16 mouse cellular contexts compared by ENCODE assay signal in the genomic region with DNA sequence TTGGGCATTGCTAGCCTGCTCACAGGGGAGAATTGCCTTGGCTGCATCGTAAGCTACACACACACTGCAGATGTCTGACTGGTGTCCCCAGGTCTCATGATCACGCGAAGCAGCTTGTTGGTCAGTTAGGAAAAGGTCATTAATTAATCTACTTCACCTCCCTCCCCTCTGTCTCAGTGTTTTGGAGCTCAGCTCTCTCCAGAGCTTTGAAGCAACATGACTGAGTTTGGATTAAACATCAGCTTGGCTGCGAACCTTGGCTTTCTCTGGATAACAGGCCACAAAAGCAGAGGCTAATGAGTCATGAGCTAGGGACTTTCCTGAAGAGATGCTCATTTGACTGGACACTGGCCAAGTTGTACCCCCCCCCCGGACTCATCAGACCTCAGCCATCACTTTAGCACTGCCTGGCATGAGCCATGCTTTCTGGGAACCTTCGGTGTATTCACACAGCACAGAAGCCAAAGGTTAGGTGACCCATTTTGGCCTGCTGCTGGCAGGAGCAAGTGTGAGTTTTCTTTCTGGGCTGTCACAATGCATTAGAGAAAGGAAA. TPM values are rescaled to one million over a fixed set of nuclear protein-coding genes. Genes with fewer than 3 reads are reported as not detected.
DNase-seq lines count a peak whose midpoint lies in the region; ATAC-seq and TF ChIP-seq lines count a peak whose summit lies in the region.
"Not testable (repeated sequence)": the region's sequence is repeated elsewhere in the genome, so short reads cannot be mapped to it uniquely, and the experiment has no call there.
"Had no signal": no experiment of that assay in that cellular context is flagged by ENCODE, and none has a peak within 500 bp of the region (broad histone marks: within the 10 kb centered on the region; RNA-seq: fewer than 3 reads in every experiment).

No protein-coding gene starts in this region.

- H3K9me3 ChIP-seq in kidney, embryonic 16.5 days (ENCODE audit: low read length); lung, postnatal 0 days (ENCODE audit: low read length): not testable (repeated sequence)

- not testable (repeated sequence) for H3K4me2 ChIP-seq in kidney, embryonic 16.5 days (replicated peaks; ENCODE audit: low read depth, low read length); lung, postnatal 0 days (replicated peaks; ENCODE audit: low read depth, low read length)

- H3K9ac ChIP-seq in kidney, embryonic 16.5 days (replicated peaks; ENCODE audit: low read length); lung, postnatal 0 days (replicated peaks; ENCODE audit: low read depth): not testable (repeated sequence)

- not testable (repeated sequence) for TF ChIP-seq CTCF in lung, postnatal 0 days (IDR thresholded peaks at IDR 0.05)

- H3K4me1 ChIP-seq in kidney, embryonic 16.5 days (ENCODE audit: insufficient read depth, low read length); lung, postnatal 0 days (ENCODE audit: insufficient read depth, low read depth, low read length): not testable (repeated sequence)

- H3K27me3 ChIP-seq in kidney, embryonic 16.5 days (ENCODE audit: insufficient read depth, low read length); lung, postnatal 0 days (replicated peaks; ENCODE audit: insufficient read depth, low read length): not testable (repeated sequence)

- ATAC-seq in kidney, embryonic 16.5 days (ENCODE audit: low FRiP score, low TSS enrichment), result peak; percentile 75
- ATAC-seq in lung, postnatal 0 days, result peak; percentile 52

- DNase-seq in 3T3-L1 (ENCODE audit: low read depth, low spot score) (peak; percentile 63), NIH3T3 (ENCODE audit: low read depth) (peak; percentile 67)
- peak; percentile 60 for DNase-seq in heart, adult 11 months
- peak; percentile 32 for DNase-seq in kidney, adult 9 months
- DNase-seq in lung, postnatal 0 days (ENCODE audit: low spot score), result peak; percentile 4

- H3K27ac ChIP-seq in kidney, embryonic 16.5 days (ENCODE audit: low read length); lung, postnatal 0 days (ENCODE audit: low read length): not testable (repeated sequence)

- WGBS in kidney, embryonic 16.5 days, result 80% methylated on average over 3 of the region's 6 CpGs
- WGBS in lung, postnatal 0 days, result 50% methylated on average over 3 of the region's 6 CpGs

- TF ChIP-seq EP300 in lung, postnatal 0 days (IDR thresholded peaks at IDR 0.05), result not testable (repeated sequence)

- not testable (repeated sequence) for H3K4me3 ChIP-seq in kidney, embryonic 16.5 days (ENCODE audit: low read length); lung, postnatal 0 days (ENCODE audit: low read depth, low read length)

- H3K36me3 ChIP-seq in kidney, embryonic 16.5 days (ENCODE audit: insufficient read depth, low read length); lung, postnatal 0 days (ENCODE audit: insufficient read depth, low read length): not testable (repeated sequence)

RNA-seq across cellular contexts. Expression of a gene that starts 5.3 kb away (rescaled TPM):
- 0.33 TPM in 1 of 2 replicates, not detected in the other for polyA plus RNA-seq in kidney, embryonic 16.5 days (2015; fragmentation: Nextera tagmentation; extraction: Ambion mirVana)
- polyA plus RNA-seq in lung, postnatal 0 days (2015; fragmentation: Nextera tagmentation; extraction: Ambion mirVana), result not detected in 2 replicates
- polyA plus RNA-seq: embryonic facial prominence, embryonic 11.5 days; embryonic facial prominence, embryonic 14.5 days; forebrain, embryonic 11.5 days; forebrain, embryonic 14.5 days; heart, embryonic 12.5 days; heart, embryonic 15.5 days; hindbrain, embryonic 10.5 days; hindbrain, embryonic 13.5 days; hindbrain, embryonic 16.5 days; intestine, embryonic 15.5 days had no signal

RNA-seq across cellular contexts. Expression of a gene that starts 52.0 kb away (rescaled TPM):
- 0.33 and 0.75 TPM in 2 replicates for polyA plus RNA-seq in kidney, embryonic 16.5 days (2015; fragmentation: Nextera tagmentation; extraction: Ambion mirVana)
- 0.30 and 0.32 TPM in 2 replicates for polyA plus RNA-seq in lung, postnatal 0 days (2015; fragmentation: Nextera tagmentation; extraction: Ambion mirVana)
- polyA plus RNA-seq: forebrain, embryonic 14.5 days; heart, embryonic 15.5 days had no signal

Comparison
In these comparisons a context has a peak if more than half of its experiments do, and no peak if none do; other contexts are left out.
1. DNase-seq: peak in every context shown above with its lines; median percentile 67 in NIH3T3; 63 in 3T3-L1; 60 in heart, adult 11 months; 32 in kidney, adult 9 months; 4 in lung, postnatal 0 days.